Mouse (Mus musculus) kidney, adult 2 months (tissue): ENCODE measurements at regions not wholly inside any gene's neighbourhood (a gene's known extent, or its start where the extent isn't known, plus 50 kb on each side); places are given as distances from the start of the nearest gene placed in this dataset.

Source experiments
- DNase-seq: peaks from one replicate; pipeline ENCODE4 v3.0.0; 2021
- H3K27ac ChIP-seq: fragments of 200-500 bp; 2 replicates; pipeline ENCODE4 v1.5.1; 2012; ENCODE audit warnings: low read depth, low read length, control low read depth, inconsistent platforms; ENCODE audit not compliant: insufficient read depth
- H3K27me3 ChIP-seq: fragments of 200-500 bp; replicated peaks from 2 replicates; pipeline ENCODE4 v1.6.1; 2012; ENCODE audit warnings: mild to moderate bottlenecking, moderate library complexity, low read length, inconsistent platforms; ENCODE audit not compliant: control insufficient read depth, insufficient read depth
- H3K36me3 ChIP-seq: fragments of 200-500 bp; 2 replicates; pipeline ENCODE4 v1.6.1; 2012; ENCODE audit warnings: mild to moderate bottlenecking, moderate library complexity, low read length, inconsistent platforms; ENCODE audit not compliant: control insufficient read depth, insufficient read depth
- H3K4me1 ChIP-seq: fragments of 200-500 bp; 2 replicates; pipeline ENCODE4 v1.6.1; 2011; ENCODE audit warnings: low read length; ENCODE audit not compliant: control insufficient read depth, insufficient read depth
- H3K4me3 ChIP-seq: fragments of 200-500 bp; 2 replicates; pipeline ENCODE4 v1.5.1; 2011; ENCODE audit warnings: mild to moderate bottlenecking, low read depth, low read length, control low read depth; ENCODE audit not compliant: insufficient read depth
- CTCF ChIP-seq: fragments of 200-500 bp; conservative IDR thresholded peaks from 2 replicates; pipeline ENCODE4 v1.5.1; 2011; ENCODE audit warnings: low read depth, mild to moderate bottlenecking, control low read depth, low read length, moderate library complexity, mixed read lengths; ENCODE audit not compliant: insufficient read depth, insufficient read length
- POLR2A ChIP-seq: fragments of 200-500 bp; IDR thresholded peaks from one replicate; pipeline ENCODE4 v1.6.1; 2011; ENCODE audit warnings: low read depth, low read length, control low read depth
- WGBS: fragments of 180-500 bp; shearing (Covaris S2); methylation state at CpG from one replicate; pipeline ENCODE4 v1.1.7; 2018; 5-methylcytosine and 5-hydroxymethylcytosine counted together

DNA sequence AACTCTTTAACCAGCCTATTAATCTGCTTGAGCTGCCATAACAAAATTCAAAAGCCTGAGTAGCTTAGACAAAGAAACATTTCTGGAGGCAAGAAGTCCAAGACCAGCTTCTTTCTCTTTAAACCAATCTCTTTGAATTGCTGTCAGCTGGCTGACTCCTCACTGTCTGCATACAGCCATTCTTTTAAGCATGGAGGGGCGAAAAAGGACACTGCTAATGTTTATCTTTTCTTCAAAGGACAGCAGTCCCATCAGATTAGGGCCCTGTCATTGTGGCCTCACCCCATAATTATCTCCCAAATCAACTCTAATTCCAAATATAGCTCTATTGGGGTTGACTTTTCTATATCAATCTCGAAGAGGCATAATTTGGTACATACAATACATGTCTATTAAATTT lies 813.1 kb upstream of the Lcorl start:
- H3K27me3 ChIP-seq: no peaks in the 10 kb centered on the region; the same call in 1 of the 2 replicates
- TF ChIP-seq POLR2A (no peak), CTCF (no peak)
- 71% methylated on average over 2 of the region's 2 CpGs for WGBS

DNA sequence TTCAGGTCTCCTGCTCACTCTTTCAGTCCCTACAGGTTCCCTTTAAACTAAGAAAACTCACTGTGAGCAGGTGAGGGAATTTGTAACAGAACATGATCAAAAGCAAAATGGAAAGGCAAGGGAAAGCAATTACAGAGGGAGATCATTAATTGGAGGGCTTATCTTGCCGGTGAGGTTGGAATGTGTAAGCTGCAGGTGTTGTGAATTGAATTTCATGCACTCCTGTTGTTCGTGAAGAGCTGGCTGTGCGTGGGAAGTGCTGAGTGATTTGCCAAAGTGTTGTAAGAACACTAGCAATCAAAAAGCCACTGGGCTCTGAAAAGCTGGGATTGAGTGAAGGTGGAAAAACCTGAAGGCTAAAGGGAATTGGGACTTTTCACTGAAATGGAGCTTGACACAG lies 808.8 kb upstream of the Lcorl start:
- H3K4me3 ChIP-seq: no peak overlapping the region
- 36% methylated on average over 3 of the region's 3 CpGs for WGBS
- no peaks in the 10 kb centered on the region for H3K4me1 ChIP-seq
- H3K36me3 ChIP-seq: no peaks in the 10 kb centered on the region
- TF ChIP-seq CTCF (no peak), POLR2A (no peak)
- no peaks in the 10 kb centered on the region; the same call in 1 of the 2 replicates for H3K27me3 ChIP-seq
- H3K27ac ChIP-seq: no peak overlapping the region
- no peak for DNase-seq

More for the DNA sequence above, 813.1 kb upstream of the Lcorl start:
- H3K27ac ChIP-seq: no peak overlapping the region
- H3K4me1 ChIP-seq: no peaks in the 10 kb centered on the region
- H3K36me3 ChIP-seq: no peaks in the 10 kb centered on the region
- no peak for DNase-seq
- no peak overlapping the region for H3K4me3 ChIP-seq

DNA sequence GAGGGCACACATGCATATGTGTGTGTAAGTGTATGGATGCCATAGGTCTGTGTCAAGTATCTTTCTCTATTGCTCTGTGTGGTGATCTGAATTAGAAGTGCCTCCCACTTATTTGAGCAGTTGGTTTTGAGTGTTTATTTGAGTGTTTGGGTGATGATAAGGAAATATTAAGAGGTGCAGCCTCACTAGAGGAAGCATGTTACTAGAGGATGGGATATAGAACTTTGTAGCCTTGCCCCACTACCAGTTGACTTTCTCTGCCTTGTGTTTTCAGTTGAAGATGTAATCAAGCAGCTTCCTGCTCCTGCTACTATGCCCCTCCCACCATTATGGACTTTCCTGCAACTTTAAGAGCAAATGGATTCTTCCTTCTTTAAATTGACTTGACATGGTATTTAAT lies 799.6 kb upstream of the Lcorl start:
- Histone ChIP-seq H3K4me1 (no peaks in the 10 kb centered on the region), H3K27me3 (no peaks in the 10 kb centered on the region), H3K4me3 (no peak overlapping the region), H3K36me3 (no peaks in the 10 kb centered on the region), H3K27ac (no peak overlapping the region)
- DNase-seq: no peak
- no peak for TF ChIP-seq CTCF
- TF ChIP-seq POLR2A: no peak

DNA sequence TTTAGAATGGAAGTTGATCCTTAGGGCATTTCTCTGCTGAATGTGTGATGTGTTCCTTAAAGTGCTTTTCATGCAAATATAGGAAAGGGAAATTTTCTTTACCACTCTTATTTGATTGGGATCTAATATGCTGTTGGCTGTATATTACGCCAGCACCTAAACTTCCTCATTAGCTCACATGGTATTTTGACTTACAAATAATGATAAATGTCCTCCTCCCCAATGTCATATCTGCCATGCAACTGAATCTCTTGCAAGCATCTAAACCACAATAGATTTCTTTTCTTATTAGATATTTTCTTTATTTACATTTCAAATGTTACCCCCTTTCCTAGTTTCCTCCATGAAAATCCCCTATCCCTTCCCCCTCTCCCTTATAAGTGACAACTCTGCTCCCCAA lies 796.8 kb upstream of the Lcorl start:
- Histone ChIP-seq H3K4me1 (no peaks in the 10 kb centered on the region), H3K27ac (no peak overlapping the region), H3K4me3 (no peak overlapping the region), H3K27me3 (no peaks in the 10 kb centered on the region), H3K36me3 (no peaks in the 10 kb centered on the region)
- no peak for DNase-seq
- WGBS: 96% methylated on average over 1 of the region's 1 CpGs
- TF ChIP-seq POLR2A (no peak), CTCF (no peak)

DNA sequence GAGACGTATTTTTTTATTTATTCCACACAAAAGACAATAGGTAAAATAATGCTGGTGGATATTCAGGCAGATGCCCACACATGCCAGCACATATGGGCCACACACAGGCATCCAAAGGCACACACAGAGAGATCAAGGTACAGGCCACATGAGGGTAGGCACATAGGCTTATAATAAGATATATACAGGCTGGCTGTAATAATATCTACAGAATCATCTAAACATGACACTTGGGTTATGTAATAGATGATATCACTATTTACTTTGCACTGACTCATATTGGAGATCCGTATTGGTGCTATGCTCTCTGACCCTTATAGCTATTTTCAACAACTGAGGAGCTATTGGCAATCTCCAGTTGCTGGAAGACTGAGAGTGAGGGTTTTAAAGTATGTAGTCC lies 785.6 kb upstream of the Lcorl start:
- no peak for DNase-seq
- no peak for TF ChIP-seq POLR2A
- TF ChIP-seq CTCF: no peak
- H3K27me3 ChIP-seq: no peaks in the 10 kb centered on the region
- no peak overlapping the region for H3K27ac ChIP-seq
- H3K4me3 ChIP-seq: no peak overlapping the region
- H3K36me3 ChIP-seq: no peaks in the 10 kb centered on the region
- H3K4me1 ChIP-seq: no peaks in the 10 kb centered on the region
- 83% methylated on average over 2 of the region's 2 CpGs for WGBS

DNA sequence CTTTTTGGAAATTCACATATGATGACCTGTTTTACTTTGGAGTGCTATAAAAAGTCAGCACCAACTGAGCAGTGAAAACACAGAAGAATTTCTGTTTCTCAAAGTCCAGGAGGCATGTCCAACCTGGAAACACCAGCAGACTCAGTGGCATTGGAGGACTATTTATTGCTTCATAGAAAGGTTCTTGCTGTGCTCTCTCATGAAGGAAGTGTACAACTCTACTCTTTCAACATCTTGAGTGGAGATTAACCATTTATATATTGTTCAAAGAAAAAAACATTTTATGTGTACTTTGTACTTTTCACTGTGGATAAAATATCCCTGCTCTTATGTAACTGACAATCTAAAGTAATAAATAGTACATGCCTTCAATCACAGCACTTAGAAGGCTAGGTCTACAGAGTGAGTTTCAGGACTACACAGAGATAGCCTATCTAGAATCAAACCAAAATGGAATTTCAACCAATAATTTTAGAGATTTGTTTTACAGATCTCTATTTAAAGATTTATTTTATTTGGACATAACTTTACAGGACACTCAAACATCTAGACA lies 777.8 kb upstream of the Lcorl start:
- H3K4me1 ChIP-seq: no peaks in the 10 kb centered on the region
- TF ChIP-seq CTCF (no peak), POLR2A (no peak)
- no peaks in the 10 kb centered on the region for H3K27me3 ChIP-seq
- H3K36me3 ChIP-seq: no peaks in the 10 kb centered on the region
- no peak overlapping the region for H3K4me3 ChIP-seq
- H3K27ac ChIP-seq: no peak overlapping the region
- no peak for DNase-seq
